Mouse (Mus musculus): ENCODE results near the gene Yes1. TPM values are rescaled to one million over a fixed set of nuclear protein-coding genes. Genes with fewer than 3 reads are reported as not detected.
"Not testable (repeated sequence)": the region's sequence is repeated elsewhere in the genome, so short reads cannot be mapped to it uniquely, and the experiment has no call there.

The Yes1 gene
- polyA plus RNA-seq, 1 experiment: not detected

GRCm38 (mm10) chr5:32610064-32610800 is 739 bp upstream of the Yes1 start:
- no peak overlapping the region for H3K27ac ChIP-seq (ENCODE audit: insufficient read depth, low read depth, low read length)
- no peak for TF ChIP-seq CTCF (IDR thresholded peaks at IDR 0.05; ENCODE audit: low read depth, low read length)
- TF ChIP-seq POLR2A (IDR thresholded peaks at IDR 0.05; ENCODE audit: borderline replicate concordance, low read depth, low read length): no peak
- H3K4me3 ChIP-seq (ENCODE audit: insufficient read depth, low read length): peak overlapping the region; percentile 60
- 0 out of 2 replicates have a peak, but pooled peaks cover 2% of the 10 kb centered on the region for H3K4me1 ChIP-seq (ENCODE audit: control insufficient read depth, insufficient read depth, low read length)

- Histone ChIP-seq H3K4me3 (ENCODE audit: insufficient read depth, low read length) (peak overlapping the region; percentile 60), H3K4me1 (ENCODE audit: control insufficient read depth, insufficient read depth, low read length) (0 out of 2 replicates have a peak, but pooled peaks cover 2% of the 10 kb centered on the region), H3K27ac (ENCODE audit: insufficient read depth, low read depth, low read length) (no peak overlapping the region)
- TF ChIP-seq CTCF (IDR thresholded peaks at IDR 0.05; ENCODE audit: low read depth, low read length) (no peak), POLR2A (IDR thresholded peaks at IDR 0.05; ENCODE audit: borderline replicate concordance, low read depth, low read length) (no peak)
Observed at GRCm38 (mm10) chr5:32611341-32611961, 480 bp downstream of the Yes1 start.

GRCm38 (mm10) chr5:32614291-32614690 is 3.3 kb downstream of the Yes1 start:
- TF ChIP-seq CTCF (IDR thresholded peaks at IDR 0.05; ENCODE audit: low read depth, low read length) (no peak), POLR2A (IDR thresholded peaks at IDR 0.05; ENCODE audit: borderline replicate concordance, low read depth, low read length) (no peak)
- no peak overlapping the region for H3K4me3 ChIP-seq (ENCODE audit: insufficient read depth, low read length)
- H3K27ac ChIP-seq (ENCODE audit: insufficient read depth, low read depth, low read length): no peak overlapping the region
- H3K4me1 ChIP-seq (ENCODE audit: control insufficient read depth, insufficient read depth, low read length): 0 out of 2 replicates have a peak, but pooled peaks cover 2% of the 10 kb centered on the region

- H3K27ac ChIP-seq (ENCODE audit: insufficient read depth, low read depth, low read length): no peak overlapping the region
- TF ChIP-seq POLR2A (IDR thresholded peaks at IDR 0.05; ENCODE audit: borderline replicate concordance, low read depth, low read length) (no peak), CTCF (IDR thresholded peaks at IDR 0.05; ENCODE audit: low read depth, low read length) (no peak)
- no peak overlapping the region for H3K4me3 ChIP-seq (ENCODE audit: insufficient read depth, low read length)
- 0 out of 2 replicates have a peak, but pooled peaks cover 2% of the 10 kb centered on the region for H3K4me1 ChIP-seq (ENCODE audit: control insufficient read depth, insufficient read depth, low read length)
Observed at GRCm38 (mm10) chr5:32614691-32615090, 3.7 kb downstream of the Yes1 start.

- not testable (repeated sequence) for H3K4me1 ChIP-seq (ENCODE audit: control insufficient read depth, insufficient read depth, low read length)
Observed at GRCm38 (mm10) chr5:32616489-32616888, 5.5 kb downstream of the Yes1 start.

GRCm38 (mm10) chr5:32617851-32618250 is 6.9 kb downstream of the Yes1 start:
- TF ChIP-seq POLR2A (IDR thresholded peaks at IDR 0.05; ENCODE audit: borderline replicate concordance, low read depth, low read length) (no peak), CTCF (IDR thresholded peaks at IDR 0.05; ENCODE audit: low read depth, low read length) (no peak)
- H3K27ac ChIP-seq (ENCODE audit: insufficient read depth, low read depth, low read length): no peak overlapping the region
- H3K4me3 ChIP-seq (ENCODE audit: insufficient read depth, low read length): no peak overlapping the region
- no peaks in the 10 kb centered on the region for H3K4me1 ChIP-seq (ENCODE audit: control insufficient read depth, insufficient read depth, low read length)

More at GRCm38 (mm10) chr5:32616489-32616888, 5.5 kb downstream of the Yes1 start:
- H3K4me3 ChIP-seq (ENCODE audit: insufficient read depth, low read length); H3K27ac ChIP-seq (ENCODE audit: insufficient read depth, low read depth, low read length): not testable (repeated sequence)

GRCm38 (mm10) chr5:32623649-32624048 is 12.7 kb downstream of the Yes1 start:
- no peak overlapping the region for H3K27ac ChIP-seq (ENCODE audit: insufficient read depth, low read depth, low read length)
- no peak overlapping the region for H3K4me3 ChIP-seq (ENCODE audit: insufficient read depth, low read length)
- no peak for TF ChIP-seq POLR2A (IDR thresholded peaks at IDR 0.05; ENCODE audit: borderline replicate concordance, low read depth, low read length)
- no peak for TF ChIP-seq CTCF (IDR thresholded peaks at IDR 0.05; ENCODE audit: low read depth, low read length)
- no peaks in the 10 kb centered on the region for H3K4me1 ChIP-seq (ENCODE audit: control insufficient read depth, insufficient read depth, low read length)

- H3K27ac ChIP-seq (ENCODE audit: insufficient read depth, low read depth, low read length): no peak overlapping the region
- no peak overlapping the region for H3K4me3 ChIP-seq (ENCODE audit: insufficient read depth, low read length)
- H3K4me1 ChIP-seq (ENCODE audit: control insufficient read depth, insufficient read depth, low read length): no peaks in the 10 kb centered on the region
- TF ChIP-seq POLR2A (IDR thresholded peaks at IDR 0.05; ENCODE audit: borderline replicate concordance, low read depth, low read length): no peak
- no peak for TF ChIP-seq CTCF (IDR thresholded peaks at IDR 0.05; ENCODE audit: low read depth, low read length)
Observed at GRCm38 (mm10) chr5:32624777-32625176, 13.8 kb downstream of the Yes1 start.

- no peak overlapping the region for H3K4me3 ChIP-seq (ENCODE audit: insufficient read depth, low read length)
- TF ChIP-seq POLR2A (IDR thresholded peaks at IDR 0.05; ENCODE audit: borderline replicate concordance, low read depth, low read length) (no peak), CTCF (IDR thresholded peaks at IDR 0.05; ENCODE audit: low read depth, low read length) (no peak)
- no peaks in the 10 kb centered on the region for H3K4me1 ChIP-seq (ENCODE audit: control insufficient read depth, insufficient read depth, low read length)
- H3K27ac ChIP-seq (ENCODE audit: insufficient read depth, low read depth, low read length): no peak overlapping the region
Observed at GRCm38 (mm10) chr5:32633185-32633584, 22.2 kb downstream of the Yes1 start.

GRCm38 (mm10) chr5:32657386-32657785 is 46.4 kb downstream of the Yes1 start:
- H3K4me3 ChIP-seq (ENCODE audit: insufficient read depth, low read length): no peak overlapping the region
- no peak for TF ChIP-seq CTCF (IDR thresholded peaks at IDR 0.05; ENCODE audit: low read depth, low read length)
- no peak for TF ChIP-seq POLR2A (IDR thresholded peaks at IDR 0.05; ENCODE audit: borderline replicate concordance, low read depth, low read length)

More at GRCm38 (mm10) chr5:32657386-32657785, 46.4 kb downstream of the Yes1 start:
- H3K27ac ChIP-seq (ENCODE audit: insufficient read depth, low read depth, low read length): no peak overlapping the region
- no peaks in the 10 kb centered on the region for H3K4me1 ChIP-seq (ENCODE audit: control insufficient read depth, insufficient read depth, low read length)
